Mouse (Mus musculus) adipocyte (in vitro differentiated cells): ENCODE measurements at regions not wholly inside any gene's neighbourhood (a gene's known extent, or its start where the extent isn't known, plus 50 kb on each side); places are given as distances from the start of the nearest gene placed in this dataset.
A peak's percentile ranks its signal among the peaks of the same experiment; 100 is the strongest.
"Not testable (repeated sequence)": the region's sequence is repeated elsewhere in the genome, so short reads cannot be mapped to it uniquely, and the experiment has no call there.

Experiments used
- DNase-seq: peaks from one replicate; pipeline ENCODE4 v3.0.0-alpha.2; 2016; ENCODE audit warnings: low spot score

- peak; percentile 1 for DNase-seq
Observed at GRCm38 (mm10) chr4:145774241-145774761, 94.3 kb upstream of the Zfp986 start.

GRCm38 (mm10) chr4:145774884-145775283 lies 93.7 kb upstream of the Zfp986 start:
- DNase-seq = not testable (repeated sequence)

- DNase-seq = not testable (repeated sequence)
Observed at GRCm38 (mm10) chr4:145776531-145776930, 92.1 kb upstream of the Zfp986 start.

GRCm38 (mm10) chr4:145781281-145781896 lies 87.2 kb upstream of the Zfp986 start:
- not testable (repeated sequence) for DNase-seq

GRCm38 (mm10) chr4:145814674-145815073 lies 53.9 kb upstream of the Zfp986 start:
- DNase-seq = not testable (repeated sequence)
